Mouse (Mus musculus): Measurements from ENCODE around the gene Hist1h1b.
A peak's percentile ranks its signal among the peaks of the same experiment; 100 is the strongest.

The Hist1h1b gene

DNA sequence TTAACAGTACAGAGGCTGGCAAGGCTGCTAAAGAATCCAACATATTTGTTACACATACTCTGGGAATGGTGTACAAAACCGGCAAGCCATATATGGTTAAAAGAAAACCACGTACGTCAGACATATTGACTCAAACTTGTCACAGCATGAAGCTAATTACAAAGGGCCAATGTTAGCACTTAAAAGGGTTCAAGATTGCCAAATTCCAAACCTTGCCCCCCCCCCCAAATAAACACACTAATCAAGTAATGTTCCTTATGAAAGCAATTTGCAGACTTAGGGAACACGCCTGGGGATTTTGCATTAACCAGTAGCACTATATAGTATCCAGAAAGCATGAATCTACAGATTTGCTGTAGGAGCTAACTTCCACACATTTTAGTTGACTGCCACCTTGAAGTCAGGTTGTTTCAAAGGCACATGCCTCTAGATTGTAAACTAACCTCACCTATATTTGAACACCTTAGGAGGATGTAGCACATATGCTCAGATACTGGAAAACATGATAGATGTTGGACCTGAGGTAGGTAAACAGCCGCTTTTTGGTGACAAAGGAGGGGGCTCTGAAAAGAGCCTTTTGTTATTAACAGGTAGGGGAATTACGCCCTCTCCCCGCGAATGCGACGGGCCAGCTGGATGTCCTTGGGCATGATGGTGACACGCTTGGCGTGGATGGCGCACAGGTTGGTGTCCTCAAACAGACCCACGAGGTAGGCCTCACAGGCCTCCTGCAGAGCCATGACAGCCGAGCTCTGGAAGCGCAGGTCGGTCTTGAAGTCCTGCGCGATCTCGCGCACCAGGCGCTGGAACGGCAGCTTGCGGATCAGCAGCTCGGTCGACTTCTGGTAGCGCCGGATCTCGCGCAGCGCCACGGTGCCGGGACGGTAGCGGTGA lies 2.2 kb upstream of the Hist1h1b start:
- DNase-seq (ENCODE audit: low read depth), result peak; percentile 66

- no peak for DNase-seq (ENCODE audit: low read depth)
Observed at GRCm38 (mm10) chr13:21781639-21782038, 1.2 kb upstream of the Hist1h1b start.

DNA sequence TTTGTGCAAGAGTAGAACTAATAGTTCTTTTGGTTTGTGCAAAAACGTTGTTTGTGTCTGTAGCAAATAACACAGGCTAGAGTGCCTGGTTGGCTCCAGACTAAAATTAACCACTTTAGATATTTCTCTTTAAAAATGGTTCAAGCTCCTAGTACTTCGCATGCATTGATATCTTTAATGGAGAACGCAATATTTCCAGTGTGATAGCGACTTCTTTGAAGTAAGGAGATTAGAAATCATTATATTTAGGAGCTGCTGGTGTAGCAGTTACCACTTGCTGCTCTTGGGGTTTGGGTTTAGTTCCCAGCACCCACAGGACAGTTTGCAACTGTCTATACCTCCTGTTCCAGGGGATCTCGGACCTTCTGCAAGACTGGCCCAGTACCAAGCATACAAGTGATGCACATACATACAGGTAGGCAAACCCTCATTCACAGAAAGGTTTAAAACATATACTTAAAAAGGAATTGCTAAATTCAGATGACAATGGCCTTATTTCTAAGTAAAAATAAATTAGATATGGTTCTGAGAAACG lies 663 bp upstream of the Hist1h1b start:
- no peak for DNase-seq (ENCODE audit: low read depth)

- DNase-seq (ENCODE audit: low read depth), result peak; percentile 95
Observed at GRCm38 (mm10) chr13:21778814-21779766, 1.3 kb downstream of the Hist1h1b start.

DNA sequence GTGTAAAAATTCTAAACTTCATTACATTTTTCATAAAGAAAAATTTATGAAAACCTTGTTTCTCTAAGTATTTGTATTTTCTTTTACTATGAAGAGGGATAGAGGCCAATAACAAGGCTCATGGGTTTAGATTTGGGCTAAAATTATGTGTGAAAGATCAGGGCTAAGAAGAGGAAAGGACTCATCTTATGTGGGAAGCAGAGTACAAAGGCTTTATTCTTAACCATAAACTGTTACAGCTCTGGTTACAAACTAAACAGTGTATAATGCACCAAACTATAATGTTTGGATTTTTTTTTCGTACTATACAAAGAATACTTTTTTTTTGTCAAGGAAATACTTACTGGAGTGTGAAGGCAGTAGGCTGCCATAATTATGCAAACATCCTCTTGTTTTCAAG lies 24.7 kb downstream of the Hist1h1b start:
- DNase-seq (ENCODE audit: low read depth), result no peak

DNA sequence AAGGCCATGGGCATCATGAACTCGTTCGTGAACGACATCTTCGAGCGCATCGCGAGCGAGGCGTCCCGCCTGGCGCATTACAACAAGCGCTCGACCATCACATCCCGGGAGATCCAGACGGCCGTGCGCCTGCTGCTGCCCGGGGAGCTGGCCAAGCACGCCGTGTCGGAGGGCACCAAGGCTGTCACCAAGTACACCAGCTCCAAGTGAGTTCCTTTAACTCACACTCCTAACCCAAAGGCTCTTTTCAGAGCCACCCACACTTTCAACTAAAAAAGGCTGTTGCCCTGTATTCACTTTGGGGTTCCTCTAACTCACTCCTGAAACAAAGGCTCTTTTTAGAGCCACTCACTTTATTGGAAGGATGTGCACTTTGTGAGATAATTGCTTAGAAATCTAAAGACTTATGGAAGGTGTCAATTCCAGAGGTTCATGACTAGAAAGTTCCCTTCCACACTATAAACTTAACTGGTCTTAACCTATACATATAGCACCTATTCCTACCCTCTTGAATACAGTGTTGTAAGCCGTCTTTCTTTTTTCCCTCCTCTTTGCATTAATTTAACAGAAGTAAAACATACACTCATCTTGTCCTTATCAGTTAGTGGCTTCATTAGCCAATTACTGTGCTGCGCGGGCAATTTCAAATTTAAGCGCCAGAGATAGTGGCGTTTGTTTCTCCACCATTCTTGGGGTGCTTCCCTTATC lies 26.0 kb downstream of the Hist1h1b start:
- DNase-seq (ENCODE audit: low read depth), result peak; percentile 55

- peak; percentile 93 for DNase-seq (ENCODE audit: low read depth)
Observed at GRCm38 (mm10) chr13:21753524-21754285, 26.7 kb downstream of the Hist1h1b start, which contains the start of the genes Hist1h2ak and Hist1h2bn. Hist1h2ak (minus strand) TSS chr13:21753827. Hist1h2bn (plus strand) TSS chr13:21754123.

GRCm38 (mm10) chr13:21753051-21753523 lies 27.3 kb downstream of the Hist1h1b start:
- DNase-seq (ENCODE audit: low read depth), result no peak

- DNase-seq (ENCODE audit: low read depth), result no peak
Observed at GRCm38 (mm10) chr13:21752356-21752755, 28.1 kb downstream of the Hist1h1b start.

DNA sequence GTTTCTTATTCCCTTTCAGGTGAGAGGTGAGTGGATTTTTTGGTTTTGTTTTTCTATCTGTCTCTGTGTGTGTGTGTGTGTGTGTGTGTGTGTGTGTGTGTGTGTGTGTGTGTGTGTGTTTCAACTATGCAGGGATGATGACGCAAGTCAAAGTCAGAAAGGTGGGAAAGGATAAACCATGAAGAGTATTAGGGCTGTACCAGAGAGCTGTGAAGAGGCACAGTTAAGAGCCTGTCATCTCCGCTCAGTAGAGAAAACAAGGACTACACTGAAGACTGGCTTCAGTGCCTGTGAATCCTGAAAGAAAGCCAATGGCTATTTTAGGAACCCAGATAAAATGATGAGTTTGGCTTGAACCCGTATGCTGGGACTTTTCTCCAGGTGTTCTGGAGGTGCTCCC lies 28.6 kb downstream of the Hist1h1b start:
- DNase-seq (ENCODE audit: low read depth), result no peak

DNA sequence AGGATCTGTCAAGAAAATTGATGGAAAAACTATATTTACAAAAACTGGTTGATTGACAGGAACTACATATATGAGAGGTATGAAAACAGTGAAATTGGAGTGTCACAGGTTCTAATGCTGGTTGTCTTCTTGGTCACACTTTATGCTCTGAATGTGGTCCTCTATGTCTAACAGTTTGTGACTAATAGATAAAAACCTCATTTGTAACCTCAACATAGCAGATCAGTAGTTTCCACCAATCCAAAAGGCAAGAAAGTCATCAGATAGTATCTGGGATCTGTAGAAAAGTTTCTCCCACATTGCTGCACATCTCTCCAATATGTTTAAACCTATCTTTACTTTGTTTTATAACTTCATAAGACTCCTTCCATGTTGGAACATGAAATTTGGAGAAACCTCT lies 29.0 kb downstream of the Hist1h1b start:
- no peak for DNase-seq (ENCODE audit: low read depth)

- DNase-seq (ENCODE audit: low read depth), result peak; percentile 89
Observed at GRCm38 (mm10) chr13:21750159-21751017, 30.0 kb downstream of the Hist1h1b start, which contains the start of gene Hist1h4k. Hist1h4k (minus strand) TSS chr13:21750505.

- DNase-seq (ENCODE audit: low read depth), result peak; percentile 62
Observed at GRCm38 (mm10) chr13:21749387-21750158, 30.9 kb downstream of the Hist1h1b start.

- no peak for DNase-seq (ENCODE audit: low read depth)
Observed at GRCm38 (mm10) chr13:21745006-21745405, 35.4 kb downstream of the Hist1h1b start.

- peak; percentile 81 for DNase-seq (ENCODE audit: low read depth)
Observed at GRCm38 (mm10) chr13:21734906-21735767, 45.3 kb downstream of the Hist1h1b start, which contains the start of gene Hist1h4j. Hist1h4j (plus strand) TSS chr13:21735064.

DNA sequence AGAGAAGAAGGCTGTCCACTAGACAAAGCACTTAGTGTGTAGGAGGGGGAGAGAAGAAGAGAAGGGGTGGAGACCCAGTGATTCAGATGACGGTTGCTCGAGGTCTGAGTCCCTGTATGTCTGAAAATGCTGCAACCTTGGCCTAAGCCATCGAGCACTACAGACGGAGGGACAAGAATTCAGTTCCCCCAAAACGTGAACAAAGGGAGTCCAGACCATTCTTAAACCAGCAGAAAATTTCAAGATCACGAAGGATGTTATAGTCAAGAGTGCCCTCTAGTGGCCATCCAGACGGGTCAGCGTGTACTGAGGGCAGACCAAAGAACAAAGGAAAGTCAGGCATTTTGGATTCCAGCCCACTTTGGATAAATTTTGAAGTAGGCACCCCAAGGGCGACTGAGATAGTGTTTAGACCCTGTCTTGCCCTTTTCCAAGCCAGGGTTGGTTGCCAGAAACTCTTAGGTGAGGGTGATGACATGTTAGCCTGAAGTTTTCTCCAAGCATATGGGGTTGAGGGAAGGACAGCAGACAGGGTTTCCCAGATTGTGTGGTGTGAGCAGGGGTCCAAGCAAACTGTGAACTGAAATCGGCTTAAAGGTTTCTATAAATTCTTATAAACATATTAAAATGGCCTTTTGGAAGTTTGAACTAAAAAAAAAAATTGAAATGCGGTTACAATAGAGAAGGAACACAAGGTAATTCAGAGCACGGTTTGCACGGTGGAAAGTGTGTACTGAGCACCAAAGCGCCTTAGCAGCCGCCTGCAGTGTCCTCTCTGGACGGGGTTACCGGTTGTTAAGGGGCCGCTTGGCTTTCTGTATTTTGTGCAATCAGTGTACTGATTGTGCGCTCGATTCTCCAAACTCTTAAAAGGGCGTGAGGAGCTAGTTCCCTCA lies 46.2 kb downstream of the Hist1h1b start:
- peak; percentile 88 for DNase-seq (ENCODE audit: low read depth)

GRCm38 (mm10) chr13:21733466-21733865 lies 47.0 kb downstream of the Hist1h1b start:
- peak; percentile 23 for DNase-seq (ENCODE audit: low read depth)
